Mouse (Mus musculus) CH12.LX (cell line): ENCODE results near the gene Arg2. TPM values are rescaled to one million over a fixed set of nuclear protein-coding genes. Genes with fewer than 3 reads are reported as not detected.
A peak's percentile ranks its signal among the peaks of the same experiment; 100 is the strongest.

ENCODE experiments used
- DNase-seq: peaks from one replicate; pipeline ENCODE4 v3.0.0-alpha.2; 2013; ENCODE audit errors: extremely low read depth
- H3K27ac ChIP-seq: 2 replicates; pipeline ENCODE4 v1.5.1; 2012; ENCODE audit warnings: low read depth, mild to moderate bottlenecking, control low read depth, moderate library complexity; ENCODE audit not compliant: insufficient read depth
- H3K27me3 ChIP-seq: replicated peaks from 2 replicates; pipeline ENCODE3; 2012; ENCODE audit warnings: inconsistent platforms
- H3K36me3 ChIP-seq, 2 experiments: replicated peaks in 1 of 2; 2 replicates each; pipeline versions ENCODE3 to v1.6.1; 2012; ENCODE audit warnings: inconsistent platforms in 1 of 2, low read length in 1 of 2, mild to moderate bottlenecking in 1 of 2, mixed read lengths in 1 of 2, moderate library complexity in 1 of 2; ENCODE audit not compliant: control insufficient read depth in 1 of 2, insufficient read depth in 1 of 2
- H3K4me1 ChIP-seq, 2 experiments: 2 replicates each; pipeline ENCODE4 v1.6.1; 2012; ENCODE audit warnings: inconsistent platforms in 1 of 2, moderate library complexity in 1 of 2; ENCODE audit not compliant: insufficient read depth in 2 of 2, control insufficient read depth in 1 of 2
- H3K4me2 ChIP-seq: 2 replicates; pipeline ENCODE4 v1.6.1; 2012; ENCODE audit warnings: low read depth, mild to moderate bottlenecking, control low read depth; ENCODE audit not compliant: poor library complexity, insufficient read depth, severe bottlenecking
- H3K4me3 ChIP-seq, 3 experiments: fragments of 150-350 bp in 1 of 3; sonication (generic) in 1 of 3; replicated peaks in 1 of 3; 2 replicates each; pipeline versions ENCODE3 to v1.5.1; 2011 to 2012; ENCODE audit warnings: low read depth in 2 of 3, low read length in 2 of 3, mild to moderate bottlenecking in 2 of 3, moderate library complexity in 2 of 3, control low read depth in 1 of 3, improper control_type of control experiment in 1 of 3, inconsistent platforms in 1 of 3, mixed read lengths in 1 of 3; ENCODE audit not compliant: poor library complexity in 1 of 3
- H3K79me2 ChIP-seq: replicated peaks from 2 replicates; pipeline ENCODE4 v1.6.1; 2012; ENCODE audit warnings: mild to moderate bottlenecking, moderate library complexity; ENCODE audit not compliant: control insufficient read depth, poor library complexity, insufficient read depth, severe bottlenecking; ENCODE audit errors: extremely low read depth
- H3K9ac ChIP-seq: 2 replicates; pipeline ENCODE4 v1.6.1; 2012; ENCODE audit warnings: low read depth, mild to moderate bottlenecking, control low read depth, moderate library complexity; ENCODE audit not compliant: insufficient read depth
- H3K9me3 ChIP-seq: replicated peaks from 2 replicates; pipeline ENCODE3; 2012; ENCODE audit warnings: low read length, inconsistent platforms, mixed read lengths
- BHLHE40 ChIP-seq: IDR thresholded peaks from 2 replicates; pipeline ENCODE4 v1.6.1; 2011; ENCODE audit warnings: mild to moderate bottlenecking, low read depth, low read length, improper control_type of control experiment
- CHD2 ChIP-seq: IDR thresholded peaks from 2 replicates; pipeline ENCODE4 v1.6.1; 2011; ENCODE audit warnings: low read length, improper control_type of control experiment
- CTCF ChIP-seq, 2 experiments: IDR thresholded peaks in 1 of 2; conservative IDR thresholded peaks in 1 of 2; 2 replicates each; pipeline ENCODE4 v1.5.1; 2011 to 2012; ENCODE audit warnings: low read depth in 2 of 2, low read length in 2 of 2, improper control_type of control experiment in 1 of 2, inconsistent platforms in 1 of 2, mild to moderate bottlenecking in 1 of 2, moderate library complexity in 1 of 2
- ELF1 ChIP-seq: IDR thresholded peaks from 2 replicates; pipeline ENCODE4 v1.6.1; 2014; ENCODE audit warnings: low read depth, mild to moderate bottlenecking, inconsistent platforms, low read length, improper control_type of control experiment
- ETS1 ChIP-seq: conservative IDR thresholded peaks from 2 replicates; pipeline ENCODE4 v1.6.1; 2012; ENCODE audit warnings: low read depth, mild to moderate bottlenecking, inconsistent platforms, low read length, improper control_type of control experiment, moderate library complexity
- HCFC1 ChIP-seq: IDR thresholded peaks from 2 replicates; pipeline ENCODE4 v1.6.1; 2012; ENCODE audit warnings: low read depth, mild to moderate bottlenecking, inconsistent platforms, low read length, improper control_type of control experiment
- IRF4 ChIP-seq: IDR thresholded peaks from 2 replicates; pipeline ENCODE4 v1.6.1; 2014; ENCODE audit warnings: low read depth, mild to moderate bottlenecking, inconsistent platforms, low read length, improper control_type of control experiment
- JUND ChIP-seq: conservative IDR thresholded peaks from 2 replicates; pipeline ENCODE4 v1.6.1; 2011; ENCODE audit warnings: low read depth, low read length, improper control_type of control experiment
- KAT2A ChIP-seq: IDR thresholded peaks from 2 replicates; pipeline ENCODE4 v1.6.1; 2012; ENCODE audit warnings: low read length, improper control_type of control experiment, inconsistent platforms; ENCODE audit not compliant: insufficient replicate concordance
- MAFK ChIP-seq: IDR thresholded peaks from 2 replicates; pipeline ENCODE4 v1.6.1; 2011; ENCODE audit warnings: low read length, improper control_type of control experiment; ENCODE audit not compliant: insufficient replicate concordance
- MAX ChIP-seq: IDR thresholded peaks from 2 replicates; pipeline ENCODE4 v1.6.1; 2011; ENCODE audit warnings: low read length, improper control_type of control experiment
- MAZ ChIP-seq: IDR thresholded peaks from 2 replicates; pipeline ENCODE4 v1.6.1; 2012; ENCODE audit warnings: low read depth, mild to moderate bottlenecking, inconsistent platforms, low read length, improper control_type of control experiment, moderate library complexity
- MEF2A ChIP-seq: IDR thresholded peaks from 2 replicates; pipeline ENCODE4 v1.6.1; 2014; ENCODE audit warnings: low read depth, mild to moderate bottlenecking, inconsistent platforms, low read length, improper control_type of control experiment, borderline replicate concordance
- MXI1 ChIP-seq: IDR thresholded peaks from 2 replicates; pipeline ENCODE4 v1.6.1; 2011; ENCODE audit warnings: mild to moderate bottlenecking, low read depth, low read length, improper control_type of control experiment
- MYC ChIP-seq: IDR thresholded peaks from 2 replicates; pipeline ENCODE4 v1.6.1; 2011; ENCODE audit warnings: low read depth, mild to moderate bottlenecking, improper control_type of control experiment, low read length
- NELFE ChIP-seq: IDR thresholded peaks from 2 replicates; pipeline ENCODE4 v1.6.1; 2011; ENCODE audit warnings: low read depth, low read length, improper control_type of control experiment
- NRF1 ChIP-seq: IDR thresholded peaks from 2 replicates; pipeline ENCODE4 v1.6.1; 2014; ENCODE audit warnings: low read depth, mild to moderate bottlenecking, inconsistent platforms, low read length, improper control_type of control experiment, moderate library complexity
- PAX5 ChIP-seq: IDR thresholded peaks from 2 replicates; pipeline ENCODE4 v1.6.1; 2012; ENCODE audit warnings: low read length, inconsistent platforms, mixed read lengths
- POLR2A ChIP-seq: IDR thresholded peaks from 2 replicates; pipeline ENCODE4 v1.6.1; 2011; ENCODE audit warnings: low read depth, mild to moderate bottlenecking, improper control_type of control experiment, low read length
- SIN3A ChIP-seq: IDR thresholded peaks from 2 replicates; pipeline ENCODE4 v1.6.1; 2012; ENCODE audit warnings: low read length, improper control_type of control experiment, inconsistent platforms
- TBP ChIP-seq: conservative IDR thresholded peaks from 2 replicates; pipeline ENCODE4 v1.6.1; 2011; ENCODE audit warnings: low read depth, low read length, improper control_type of control experiment
- TCF12 ChIP-seq: IDR thresholded peaks from 2 replicates; pipeline ENCODE4 v1.6.1; 2014; ENCODE audit warnings: low read depth, mild to moderate bottlenecking, inconsistent platforms, low read length, improper control_type of control experiment
- UBTF ChIP-seq: IDR thresholded peaks from 2 replicates; pipeline ENCODE4 v1.6.1; 2012; ENCODE audit warnings: low read depth, mild to moderate bottlenecking, inconsistent platforms, low read length, improper control_type of control experiment, moderate library complexity
- USF1 ChIP-seq: IDR thresholded peaks from 2 replicates; pipeline ENCODE4 v1.6.1; 2014; ENCODE audit warnings: low read depth, mild to moderate bottlenecking, inconsistent platforms, low read length, improper control_type of control experiment
- USF2 ChIP-seq: conservative IDR thresholded peaks from 2 replicates; pipeline ENCODE4 v1.6.1; 2011; ENCODE audit warnings: low read depth, low read length, improper control_type of control experiment
- ZC3H11A ChIP-seq: IDR thresholded peaks from 2 replicates; pipeline ENCODE4 v1.6.1; 2012; ENCODE audit warnings: low read depth, mild to moderate bottlenecking, inconsistent platforms, low read length, improper control_type of control experiment
- ZMIZ1 ChIP-seq: IDR thresholded peaks from 2 replicates; pipeline ENCODE4 v1.6.1; 2012; ENCODE audit warnings: low read depth, mild to moderate bottlenecking, inconsistent platforms, low read length, improper control_type of control experiment
- dilution Hi-C: fragments of 300-500 bp; cut with MboI; formaldehyde crosslinking; loops from 2 replicates; pipeline ENCODE4 v1.14.3; 2020; ENCODE audit warnings: low sequenced_read_pairs; ENCODE audit not compliant: extremely low pct_unique_long_range_greater_than_20kb, extremely low pct_ligation_motif_present
- in situ Hi-C: fragments of 300-500 bp; cut with MboI; formaldehyde crosslinking; loops from 3 replicates; pipeline ENCODE4 v1.14.3; 2019; ENCODE audit warnings: low sequenced_read_pairs, low pct_ligation_motif_present, low pct_unique_long_range_greater_than_20kb, mixed read lengths
- polyA plus RNA-seq: library from polyadenylated mRNA; unstranded; fragments of >175 nt; gene quantifications from 2 replicates; pipeline ENCODE4 v1.2.1, GENCODE M21; 2012; ENCODE audit warnings: low read depth; ENCODE audit not compliant: insufficient read length
- total RNA-seq, 2 experiments: library from RNA; depleted of rRNA; stranded (reverse); fragments of 300-350 nt in 1 of 2; fragments of >200 nt in 1 of 2; gene quantifications; 2 replicates each; pipeline ENCODE4 v1.2.3; 2012 to 2014

The Arg2 gene
- total and polyA plus RNA-seq, 3 experiments: not detected

GRCm38 (mm10) chr12:79190931-79191673 lies 60.5 kb downstream of the Arg2 start:
- H3K9ac ChIP-seq: peak overlapping the region; percentile 77
- H3K4me2 ChIP-seq: peak overlapping the region; percentile 93
- in situ Hi-C loops: loop anchor here (5.0 kb wide), 1 partner anchor 71 kb away; no protein-coding TSS in a partner anchor
- peak; percentile 99 for TF ChIP-seq MAX
- 0 out of 2 replicates have a peak, but pooled peaks have one; percentile 8 for TF ChIP-seq MAZ
- no peak for TF ChIP-seq TCF12
- peak; percentile 39 for TF ChIP-seq USF1
- no peak for TF ChIP-seq ZMIZ1
- TF ChIP-seq CHD2: peak; percentile 8; the same call in 1 of the 2 replicates
- peak; percentile 99 for TF ChIP-seq MXI1
- TF ChIP-seq NRF1: no peak
- TF ChIP-seq USF2: peak; percentile 32; the same call in 1 of the 2 replicates
- 0 out of 2 replicates have a peak, but pooled peaks have one; percentile 17 for TF ChIP-seq IRF4
- TF ChIP-seq MAFK: no peak
- no peak for TF ChIP-seq ZC3H11A
- TF ChIP-seq TBP: 0 out of 2 replicates have a peak, but pooled peaks have one; percentile 40
- TF ChIP-seq JUND: no peak
- peak; percentile 38 for TF ChIP-seq ELF1
- peak; percentile 49 for TF ChIP-seq POLR2A
- TF ChIP-seq HCFC1: peak; percentile 41
- TF ChIP-seq KAT2A: 0 out of 2 replicates have a peak, but pooled peaks have one; percentile 41
- TF ChIP-seq BHLHE40: peak; percentile 63
- 0 out of 2 replicates have a peak, but pooled peaks have one; percentile 10 for TF ChIP-seq ETS1
- peak; percentile 14; the same call in 1 of the 2 replicates for TF ChIP-seq MEF2A
- TF ChIP-seq PAX5: no peak
- no peak for TF ChIP-seq UBTF
- TF ChIP-seq SIN3A: peak; percentile 92
- no peak for TF ChIP-seq CTCF (conservative IDR thresholded peaks at IDR 0.05 in 1 of 2, IDR thresholded peaks at IDR 0.05 in 1 of 2; ENCODE audit: low read depth in 2 of 2, low read length in 2 of 2)
- peak; percentile 97 for TF ChIP-seq MYC
- TF ChIP-seq NELFE: peak; percentile 46
- peak overlapping the region; percentile 72 to 82 (median 75) for H3K4me3 ChIP-seq
- H3K36me3 ChIP-seq: peaks cover 18 to 41% of the 10 kb centered on the region in 2 experiments
- no peaks in the 10 kb centered on the region for H3K9me3 ChIP-seq
- H3K79me2 ChIP-seq: peaks cover 13% of the 10 kb centered on the region
- H3K4me1 ChIP-seq: peaks cover 0 to 54% of the 10 kb centered on the region in 2 experiments; a peak in 2 of 4 replicates
- no peaks in the 10 kb centered on the region for H3K27me3 ChIP-seq
- no peak overlapping the region for H3K27ac ChIP-seq
- dilution Hi-C loops: no loop called here
- DNase-seq: peak; percentile 94
